Mouse (Mus musculus) stomach, postnatal 0 days (tissue): ENCODE data around the gene Mtr. TPM values are rescaled to one million over a fixed set of nuclear protein-coding genes. Genes with fewer than 3 reads are reported as not detected.

Source experiments
- ATAC-seq: fragments of 200-750 bp; cut with Nextera tagmentation; 2 replicates; pipeline ENCODE4 v1.8.0; 2017; ENCODE audit not compliant: low FRiP score, low TSS enrichment
- DNase-seq: peaks from one replicate; pipeline ENCODE4 v3.0.0-alpha.2; 2016; ENCODE audit warnings: low spot score
- H3K27ac ChIP-seq: fragments of 300-500 bp; sonication (generic); replicated peaks from 2 replicates; pipeline ENCODE4 v1.5.1; 2014; ENCODE audit warnings: mild to moderate bottlenecking, control low read depth
- H3K27me3 ChIP-seq: fragments of 300-500 bp; sonication (generic); 2 replicates; pipeline ENCODE4 v1.6.1; 2014; ENCODE audit warnings: low read length; ENCODE audit not compliant: control insufficient read depth, insufficient read depth
- H3K36me3 ChIP-seq: fragments of 300-500 bp; sonication (generic); 2 replicates; pipeline ENCODE4 v1.6.1; 2014; ENCODE audit warnings: low read length, mixed read lengths; ENCODE audit not compliant: control insufficient read depth, insufficient read depth
- H3K4me1 ChIP-seq: fragments of 300-500 bp; sonication (generic); replicated peaks from 2 replicates; pipeline ENCODE4 v1.6.1; 2014; ENCODE audit warnings: antibody characterized with exemption; ENCODE audit not compliant: control insufficient read depth, insufficient read depth
- H3K4me2 ChIP-seq: fragments of 300-500 bp; sonication (generic); replicated peaks from 2 replicates; pipeline ENCODE4 v1.6.1; 2014; ENCODE audit warnings: low read depth, mild to moderate bottlenecking, control low read depth, moderate library complexity
- H3K4me3 ChIP-seq: fragments of 300-500 bp; sonication (generic); 2 replicates; pipeline ENCODE4 v1.5.1; 2014; ENCODE audit warnings: low read depth, low read length, control low read depth
- H3K9ac ChIP-seq: fragments of 300-500 bp; sonication (generic); 2 replicates; pipeline ENCODE4 v1.6.1; 2014; ENCODE audit warnings: mild to moderate bottlenecking, low read length, control low read depth, mixed read lengths
- H3K9me3 ChIP-seq: fragments of 300-500 bp; sonication (generic); 2 replicates; pipeline ENCODE4 v1.6.1; 2016; ENCODE audit warnings: low read length; ENCODE audit not compliant: control insufficient read depth
- CTCF ChIP-seq: IDR thresholded peaks from 2 replicates; pipeline ENCODE4 v1.5.1; 2016; ENCODE audit warnings: antibody characterized with exemption, low read depth, mild to moderate bottlenecking, moderate library complexity
- EP300 ChIP-seq: optimal IDR thresholded peaks from 2 replicates; pipeline ENCODE3; 2016; ENCODE audit warnings: antibody characterized with exemption
- WGBS: fragments of 180-500 bp; shearing (Covaris S2); extraction: QIAGEN DNeasy Blood & Tissue Kit; methylation state at CpG from one replicate; pipeline ENCODE4 v1.1.7; 2014; 5-methylcytosine and 5-hydroxymethylcytosine counted together
- polyA plus RNA-seq: library from polyadenylated mRNA; unstranded; fragments of >200 nt; fragmentation: Nextera tagmentation; extraction: Ambion mirVana; gene quantifications from 2 replicates; pipeline ENCODE4 v1.2.1, GENCODE M21; 2015

The Mtr gene
- polyA plus RNA-seq, 1 experiment from 2014 or later: 2.9 TPM

DNA sequence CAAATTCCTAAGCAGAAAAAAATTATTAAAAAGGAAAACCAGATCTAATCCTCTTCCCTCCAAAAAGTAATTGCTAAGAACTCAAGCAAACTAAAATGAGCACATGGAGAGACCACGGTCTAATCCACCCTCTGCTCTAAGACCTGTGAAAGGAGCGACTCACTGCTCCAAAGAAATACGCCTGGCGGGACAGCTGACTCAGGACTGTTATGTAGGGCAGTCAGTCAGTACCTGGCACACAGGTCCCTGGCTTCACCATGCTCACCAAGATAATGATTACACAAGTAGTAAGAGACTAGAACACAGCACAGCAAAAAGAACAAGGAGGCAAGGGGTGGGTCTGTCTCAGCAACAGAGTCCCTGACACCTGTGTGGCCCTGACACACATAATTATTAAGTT lies 29.7 kb downstream of the Mtr start:
- TF ChIP-seq CTCF: no peak
- no peak for TF ChIP-seq EP300
- ATAC-seq (no peak), DNase-seq (no peak)
- no peak overlapping the region for H3K27ac ChIP-seq
- H3K4me1 ChIP-seq: no peaks in the 10 kb centered on the region
- H3K4me3 ChIP-seq: no peak overlapping the region
- H3K4me2 ChIP-seq: no peak overlapping the region
- H3K9me3 ChIP-seq: no peaks in the 10 kb centered on the region
- H3K36me3 ChIP-seq: peaks cover 9% of the 10 kb centered on the region; the same call in 1 of the 2 replicates
- H3K27me3 ChIP-seq: no peaks in the 10 kb centered on the region
- 73% methylated on average over 4 of the region's 4 CpGs for WGBS
- H3K9ac ChIP-seq: no peak overlapping the region

DNA sequence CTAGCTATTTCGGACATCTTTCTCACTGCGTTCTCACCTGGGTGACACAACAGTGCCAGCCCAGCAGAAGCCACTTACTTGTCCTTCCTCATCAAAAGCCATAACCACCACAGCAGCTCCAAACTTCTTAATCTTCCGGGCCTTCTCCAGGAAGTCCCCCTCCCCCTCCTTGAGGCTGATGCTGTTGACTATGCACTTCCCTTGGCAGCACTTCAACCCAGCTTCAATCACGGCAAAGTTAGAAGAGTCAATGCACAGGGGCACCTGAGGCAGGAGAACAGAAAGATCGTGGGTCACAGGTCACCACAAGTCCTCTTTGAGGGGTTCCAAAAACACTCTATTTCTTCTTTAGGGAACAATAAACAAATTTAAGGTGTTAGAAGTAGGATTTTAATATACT lies 30.3 kb downstream of the Mtr start:
- no peak for DNase-seq
- Histone ChIP-seq H3K36me3 (peaks cover 9% of the 10 kb centered on the region; the same call in 1 of the 2 replicates), H3K9ac (no peak overlapping the region), H3K4me3 (no peak overlapping the region), H3K4me1 (no peaks in the 10 kb centered on the region), H3K9me3 (no peaks in the 10 kb centered on the region), H3K4me2 (no peak overlapping the region), H3K27ac (no peak overlapping the region), H3K27me3 (no peaks in the 10 kb centered on the region)
- no peak for ATAC-seq
- WGBS: 69% methylated on average over 5 of the region's 5 CpGs
- TF ChIP-seq EP300 (no peak), CTCF (no peak)

- ATAC-seq: no peak
- WGBS: 94% methylated on average over 14 of the region's 14 CpGs
- Histone ChIP-seq H3K27me3 (no peaks in the 10 kb centered on the region), H3K9ac (no peak overlapping the region), H3K36me3 (peaks cover 5% of the 10 kb centered on the region; the same call in 1 of the 2 replicates), H3K27ac (no peak overlapping the region), H3K9me3 (no peaks in the 10 kb centered on the region), H3K4me1 (no peaks in the 10 kb centered on the region), H3K4me3 (no peak overlapping the region), H3K4me2 (no peak overlapping the region)
- TF ChIP-seq CTCF (no peak), EP300 (no peak)
- no peak for DNase-seq
Measured at GRCm38 (mm10) chr13:12218603-12219002, 39.3 kb downstream of the Mtr start.

DNA sequence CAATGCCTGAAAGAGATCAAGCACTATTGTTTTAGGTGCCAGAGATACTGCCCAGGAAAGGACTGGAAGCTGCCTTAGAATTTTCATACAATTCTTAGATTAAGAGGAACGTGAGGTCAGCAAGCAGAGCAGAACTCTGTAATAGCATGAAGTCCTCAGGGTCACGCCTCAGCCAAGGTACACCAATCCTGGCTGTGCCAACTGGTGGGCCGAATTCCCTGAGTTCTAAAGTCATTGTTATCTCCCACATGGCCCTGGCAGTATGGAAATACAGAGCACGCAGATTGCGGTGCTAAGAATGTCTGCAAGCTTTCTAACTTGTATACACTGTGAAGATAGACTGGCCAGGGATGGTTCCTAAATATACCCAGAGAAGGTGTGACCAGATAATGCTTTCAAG lies 43.0 kb downstream of the Mtr start:
- Histone ChIP-seq H3K4me3 (no peak overlapping the region), H3K27ac (no peak overlapping the region), H3K27me3 (no peaks in the 10 kb centered on the region), H3K36me3 (peaks cover 5% of the 10 kb centered on the region; the same call in 1 of the 2 replicates), H3K9me3 (no peaks in the 10 kb centered on the region), H3K4me2 (no peak overlapping the region), H3K4me1 (no peaks in the 10 kb centered on the region), H3K9ac (no peak overlapping the region)
- DNase-seq (no peak), ATAC-seq (no peak)
- 76% methylated on average over 5 of the region's 5 CpGs for WGBS
- TF ChIP-seq EP300 (no peak), CTCF (no peak)

- Histone ChIP-seq H3K9me3 (no peaks in the 10 kb centered on the region), H3K27me3 (no peaks in the 10 kb centered on the region), H3K9ac (no peak overlapping the region), H3K27ac (no peak overlapping the region), H3K4me3 (no peak overlapping the region), H3K36me3 (peaks cover 4% of the 10 kb centered on the region), H3K4me2 (no peak overlapping the region), H3K4me1 (no peaks in the 10 kb centered on the region)
- DNase-seq (no peak), ATAC-seq (no peak)
- TF ChIP-seq EP300 (no peak), CTCF (no peak)
- WGBS: 88% methylated on average over 2 of the region's 2 CpGs
Measured at GRCm38 (mm10) chr13:12211058-12211457, 46.9 kb downstream of the Mtr start.

- Histone ChIP-seq H3K27ac (no peak overlapping the region), H3K4me3 (no peak overlapping the region), H3K4me2 (no peak overlapping the region), H3K9me3 (no peaks in the 10 kb centered on the region), H3K9ac (no peak overlapping the region), H3K36me3 (peaks cover 2% of the 10 kb centered on the region), H3K27me3 (no peaks in the 10 kb centered on the region), H3K4me1 (no peaks in the 10 kb centered on the region)
- DNase-seq: peak; percentile 43
- WGBS: 77% methylated on average over 10 of the region's 10 CpGs
- ATAC-seq: no peak
- TF ChIP-seq EP300 (no peak), CTCF (peak; percentile 91)
Measured at GRCm38 (mm10) chr13:12210023-12210762, 47.7 kb downstream of the Mtr start.
